Mouse (Mus musculus) adrenal gland, adult 18-20 months (tissue): ENCODE data around the gene Maml3. TPM values are rescaled to one million over a fixed set of nuclear protein-coding genes. Genes with fewer than 3 reads are reported as not detected.

Source experiments
- DNase-seq, 2 experiments: peaks; one replicate each; pipeline ENCODE4 v3.0.0; 2021 to 2022; ENCODE audit warnings: low spot score in 2 of 2
- total RNA-seq, 2 experiments: library from RNA; stranded (reverse); gene quantifications; 1 replicate in 1 of 2; 2 replicates in 1 of 2; pipeline ENCODE4 v1.2.3; 2021

The Maml3 gene
- total RNA-seq, 2 experiments from 2014 or later = 6.4 to 8.2 TPM

GRCm38 (mm10) chr3:52091261-52091797 lies 13.5 kb downstream of the Maml3 start:
- DNase-seq = no peak

DNA sequence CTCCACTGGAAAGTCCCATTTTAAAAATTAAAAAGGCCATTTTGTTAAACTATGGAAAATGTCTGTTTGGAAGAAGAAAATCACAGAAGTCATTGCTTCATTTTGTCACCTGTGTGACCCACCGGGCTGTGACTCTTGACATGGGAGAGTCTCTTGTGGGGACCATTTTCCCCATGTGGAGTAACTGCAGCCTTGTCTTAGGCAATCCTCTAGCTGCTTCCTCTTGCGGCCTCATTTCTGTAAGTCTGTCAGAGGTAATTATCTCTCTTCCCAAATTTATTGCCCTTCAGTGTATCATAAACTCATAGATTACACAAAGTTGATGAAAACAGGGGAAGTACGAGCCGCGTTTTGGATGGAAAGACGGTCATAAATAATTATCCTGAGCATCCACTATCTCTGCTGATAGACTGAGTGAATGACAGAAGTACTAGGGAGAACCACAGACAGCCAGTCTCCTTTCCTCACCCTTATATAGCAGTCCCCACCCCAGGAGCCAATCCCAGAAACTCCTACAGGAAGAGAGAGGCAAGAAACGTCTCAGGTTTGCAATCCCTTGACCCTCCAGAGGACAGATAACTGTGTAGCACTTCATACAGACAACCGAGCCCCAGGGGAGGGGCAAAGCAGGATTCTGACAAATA lies 14.5 kb downstream of the Maml3 start:
- no peak for DNase-seq

DNA sequence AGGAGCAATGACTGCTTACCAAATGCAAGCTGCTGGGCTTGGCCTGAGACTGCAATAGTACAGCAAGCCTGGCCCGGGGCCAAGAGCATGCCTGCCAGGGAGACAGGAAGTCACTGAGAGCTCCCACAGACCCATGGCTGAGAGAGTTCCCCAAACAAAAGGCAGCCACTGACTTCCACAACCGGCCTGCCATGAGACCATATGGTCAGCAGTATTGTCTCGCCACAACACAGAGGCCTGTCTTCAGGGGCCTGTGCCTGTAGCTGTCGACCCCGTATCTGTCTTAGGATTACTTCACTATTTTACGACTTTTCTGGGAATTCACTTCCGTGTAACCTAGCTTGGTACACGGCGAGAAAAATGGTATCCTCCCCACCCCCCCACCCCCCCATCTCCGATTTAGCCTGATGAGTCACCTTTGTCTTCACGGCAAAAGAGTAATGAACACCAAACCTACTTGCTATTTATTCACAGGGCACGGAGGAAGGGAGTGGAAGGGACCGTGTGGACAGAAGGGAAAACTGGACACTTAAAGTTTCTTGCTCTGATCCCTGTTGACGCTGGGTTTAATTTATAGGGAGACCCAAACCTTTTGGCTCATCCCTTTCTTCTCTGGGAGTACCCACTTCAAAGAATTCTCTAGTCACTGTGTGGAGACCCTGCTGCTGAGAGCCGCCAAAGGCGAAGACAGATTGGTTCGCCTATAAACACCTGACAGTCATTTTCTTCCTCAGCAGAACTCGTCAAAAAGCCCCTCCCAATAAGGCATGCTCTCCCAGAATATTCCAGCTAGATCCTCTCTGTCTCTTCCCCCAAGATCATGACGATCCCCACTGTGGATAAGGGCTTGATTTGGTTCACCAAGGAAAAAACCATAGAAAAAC lies 16.2 kb downstream of the Maml3 start:
- DNase-seq = peak; percentile 90 to 93

DNA sequence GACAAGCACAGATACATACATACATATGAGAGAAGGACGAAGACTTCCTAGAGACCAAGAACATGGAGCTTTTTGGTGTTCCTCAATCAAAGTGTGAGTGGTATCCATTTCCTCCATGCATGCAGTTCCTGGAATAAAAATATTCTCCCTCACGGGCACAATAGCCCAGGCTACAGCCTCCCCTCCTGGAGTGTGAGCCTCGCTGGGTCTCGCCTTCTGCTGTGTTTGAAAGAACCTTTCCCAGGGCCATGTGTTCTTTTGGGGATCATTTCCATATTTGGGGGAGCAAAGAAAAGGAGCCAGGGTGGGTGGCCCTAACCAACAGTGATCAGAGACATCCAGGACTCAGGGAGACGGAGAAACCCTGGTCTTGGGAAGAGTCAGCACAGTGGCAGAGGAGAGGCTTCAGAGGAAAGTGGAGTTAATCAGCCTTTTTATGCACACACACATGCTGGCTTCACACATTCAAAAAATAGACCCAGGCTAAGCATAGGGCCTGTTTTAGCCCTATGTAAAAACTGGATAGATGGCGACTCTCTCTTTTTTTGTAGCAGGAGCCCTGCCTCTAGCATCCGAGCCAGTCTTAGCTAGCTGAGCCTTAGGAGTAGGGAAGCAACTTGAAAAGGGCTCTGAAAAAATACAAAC lies 17.1 kb downstream of the Maml3 start:
- no peak for DNase-seq

GRCm38 (mm10) chr3:52078763-52079162 lies 26.1 kb downstream of the Maml3 start:
- DNase-seq = no peak

- no peak for DNase-seq
These were observed 30.9 kb downstream of the Maml3 start for GRCm38 (mm10) chr3:52073959-52074358.

- no peak for DNase-seq
These were observed 32.9 kb downstream of the Maml3 start for GRCm38 (mm10) chr3:52071996-52072395.

GRCm38 (mm10) chr3:52070163-52070478 lies 34.8 kb downstream of the Maml3 start:
- DNase-seq = no peak

DNA sequence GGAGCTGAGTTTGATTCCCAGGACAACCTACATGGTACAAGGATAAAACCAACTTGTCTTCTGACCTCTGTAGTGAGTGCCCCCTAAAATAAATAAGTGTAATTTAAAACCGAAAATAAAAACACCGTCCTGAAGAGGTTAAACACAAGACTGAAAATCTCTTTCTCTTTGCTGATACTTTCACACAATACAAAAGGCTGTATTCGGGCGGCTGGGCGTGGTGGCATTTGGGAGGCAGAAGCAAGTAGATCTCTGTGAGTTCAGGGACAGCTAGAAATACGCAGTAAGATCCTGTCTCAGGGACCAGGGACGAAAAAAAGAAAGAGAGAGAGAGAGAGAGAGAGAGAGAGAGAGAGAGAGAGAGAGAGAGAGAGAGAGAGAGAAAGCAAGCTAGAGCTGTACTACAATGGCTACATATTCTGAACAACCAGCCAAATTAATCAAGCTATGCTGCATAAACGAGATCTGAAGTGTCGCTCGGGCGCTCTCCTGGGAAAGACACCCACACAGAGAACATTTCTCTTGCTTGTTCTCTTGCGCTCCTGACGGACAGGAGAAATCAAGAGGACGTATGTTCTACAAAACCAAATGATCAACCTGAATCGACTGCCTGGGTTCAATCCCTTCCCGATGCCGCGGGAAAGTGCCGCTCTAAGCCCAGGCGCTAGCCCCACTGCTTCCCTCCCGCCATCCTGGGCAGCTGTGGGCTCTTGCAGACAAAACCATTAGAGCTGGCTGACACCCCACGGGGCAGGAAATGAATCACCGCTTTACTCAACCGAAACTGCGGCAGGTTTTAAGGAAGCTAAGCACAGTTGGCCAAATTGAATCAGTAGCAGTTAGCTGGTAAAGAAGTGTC lies 35.3 kb downstream of the Maml3 start:
- peak; percentile 49 to 73 for DNase-seq

DNA sequence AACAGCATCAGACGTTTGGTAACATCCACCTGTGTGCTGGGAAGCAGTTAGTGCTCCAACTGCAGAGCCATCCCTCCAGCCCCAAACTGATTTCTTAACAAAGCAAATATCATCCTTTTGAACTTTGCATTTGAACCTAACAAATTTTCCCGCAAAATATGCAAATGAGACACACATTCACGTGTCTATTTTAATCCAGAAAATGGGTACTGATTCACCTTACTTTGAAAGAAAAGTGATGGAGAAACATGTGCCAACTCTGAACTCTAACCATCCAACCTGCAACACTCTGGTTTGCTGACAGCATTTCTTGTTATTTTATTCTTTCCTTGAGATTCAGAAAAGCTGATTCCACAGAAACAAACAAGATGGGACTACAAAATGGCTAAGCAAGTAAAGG lies 36.0 kb downstream of the Maml3 start:
- no peak for DNase-seq

GRCm38 (mm10) chr3:52067181-52067580 lies 37.7 kb downstream of the Maml3 start:
- no peak for DNase-seq

DNA sequence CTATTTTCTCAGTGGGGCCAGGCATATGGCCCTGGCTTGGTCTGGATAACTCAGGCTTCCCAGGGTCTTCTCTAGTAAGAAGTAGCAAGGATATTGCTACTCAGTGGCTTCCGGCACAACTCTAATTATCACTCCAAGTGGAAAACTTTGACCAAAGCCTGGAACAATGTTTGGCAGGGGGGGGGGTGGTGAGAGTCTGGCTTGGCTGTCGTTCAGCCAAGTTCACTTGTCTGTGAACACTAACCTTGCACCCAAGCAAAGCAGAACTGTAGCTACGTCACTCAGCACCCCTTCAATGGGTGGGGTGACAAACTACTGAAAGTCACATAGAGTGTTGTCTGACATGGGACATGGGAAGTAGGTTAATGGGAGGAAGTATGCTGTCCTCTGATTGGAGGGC lies 38.7 kb downstream of the Maml3 start:
- no peak for DNase-seq

DNA sequence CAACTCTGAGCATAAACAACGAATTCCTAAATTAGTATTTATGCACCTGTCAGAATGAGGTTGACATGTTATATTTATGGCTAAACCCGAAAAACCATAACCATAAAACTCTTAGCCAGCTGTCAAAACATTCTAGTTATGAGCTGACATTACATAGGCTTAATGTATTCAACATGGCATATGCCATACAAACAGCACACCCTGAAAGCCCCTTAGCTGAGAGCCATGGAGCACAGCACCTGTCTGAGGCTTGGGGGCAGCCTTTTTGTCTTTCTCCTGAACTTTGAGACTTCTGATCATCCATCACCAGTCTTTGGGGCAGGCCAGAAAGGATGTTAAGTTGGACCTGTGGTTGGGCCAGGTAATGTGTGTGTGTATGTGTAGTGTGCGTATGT lies 41.6 kb downstream of the Maml3 start:
- DNase-seq = no peak

GRCm38 (mm10) chr3:52062389-52063260 lies 42.3 kb downstream of the Maml3 start:
- DNase-seq = no peak

GRCm38 (mm10) chr3:52061472-52062388 lies 43.1 kb downstream of the Maml3 start:
- no peak for DNase-seq

GRCm38 (mm10) chr3:52060886-52061285 lies 44.0 kb downstream of the Maml3 start:
- DNase-seq = no peak

- no peak for DNase-seq
These were observed 53.1 kb downstream of the Maml3 start for GRCm38 (mm10) chr3:52051801-52052200.

GRCm38 (mm10) chr3:52048082-52048481 lies 56.8 kb downstream of the Maml3 start:
- no peak for DNase-seq

DNA sequence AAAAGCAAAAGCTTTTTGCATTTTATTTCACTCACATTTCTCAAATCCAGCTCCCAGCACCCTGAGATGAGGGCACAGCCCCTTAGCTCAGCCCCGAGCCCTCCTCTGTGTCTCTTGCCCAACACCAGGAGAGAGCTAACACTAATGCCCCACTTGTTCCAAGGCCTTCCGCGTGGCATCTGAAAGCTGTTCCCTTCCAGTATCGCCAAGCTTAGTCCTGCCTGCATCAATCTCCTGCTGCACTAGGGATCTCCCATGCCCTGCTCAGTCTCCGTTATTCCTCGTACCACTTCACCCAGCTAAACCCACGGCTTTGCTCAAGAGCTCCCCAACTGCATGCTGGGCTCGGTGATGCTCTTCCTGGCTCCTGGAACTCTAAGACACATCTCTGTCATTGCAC lies 57.3 kb downstream of the Maml3 start:
- peak in 1 of 2 experiments; percentile 24 for DNase-seq
